Mouse (Mus musculus) cortical plate, adult 2 months (tissue): ENCODE measurements around the gene Pcbp3.

Source experiments
- CTCF ChIP-seq: fragments of 200-500 bp; IDR thresholded peaks from 2 replicates; pipeline ENCODE4 v1.5.1; 2011; ENCODE audit warnings: mild to moderate bottlenecking, control low read depth, low read length; ENCODE audit not compliant: insufficient read depth; ENCODE audit errors: extremely low read depth
- POLR2A ChIP-seq: fragments of 200-500 bp; IDR thresholded peaks from 2 replicates; pipeline ENCODE4 v1.6.1; 2011; ENCODE audit warnings: mild to moderate bottlenecking, low read length, control low read depth; ENCODE audit not compliant: insufficient read depth; ENCODE audit errors: extremely low read depth

- TF ChIP-seq POLR2A = no peak
- TF ChIP-seq CTCF = no peak
These were observed 95.8 kb downstream of the Pcbp3 start for GRCm38 (mm10) chr10:76865936-76866335.
